Mouse (Mus musculus) frontal cortex, postnatal 25 days (tissue): ENCODE measurements around the gene Lmnb2.

Experiments
- DNase-seq, 2 experiments: peaks; one replicate each; pipeline ENCODE4 v3.0.0; 2022; ENCODE audit warnings: low spot score in 2 of 2

The Lmnb2 gene

DNA sequence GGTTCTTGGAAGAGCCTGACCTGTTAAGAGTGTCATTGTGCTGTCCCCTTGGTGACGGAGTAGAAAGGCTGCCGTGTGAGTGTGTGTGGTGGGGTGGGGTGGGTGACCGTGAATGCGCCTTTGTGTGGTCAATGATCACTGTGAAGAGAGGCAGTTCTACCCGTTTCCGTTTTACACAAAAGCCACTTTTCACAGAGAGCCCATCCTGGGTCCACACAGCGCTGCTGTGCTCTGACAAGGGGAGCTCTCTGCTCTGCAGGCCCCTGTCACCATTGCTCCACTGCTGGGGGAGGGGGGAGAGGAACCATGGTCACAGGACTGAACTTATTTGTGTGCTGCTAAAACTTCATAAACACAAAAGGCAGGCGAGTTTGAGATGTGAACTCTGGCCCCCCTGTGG is 60.7 kb downstream of the Lmnb2 start:
- DNase-seq, result no peak

DNA sequence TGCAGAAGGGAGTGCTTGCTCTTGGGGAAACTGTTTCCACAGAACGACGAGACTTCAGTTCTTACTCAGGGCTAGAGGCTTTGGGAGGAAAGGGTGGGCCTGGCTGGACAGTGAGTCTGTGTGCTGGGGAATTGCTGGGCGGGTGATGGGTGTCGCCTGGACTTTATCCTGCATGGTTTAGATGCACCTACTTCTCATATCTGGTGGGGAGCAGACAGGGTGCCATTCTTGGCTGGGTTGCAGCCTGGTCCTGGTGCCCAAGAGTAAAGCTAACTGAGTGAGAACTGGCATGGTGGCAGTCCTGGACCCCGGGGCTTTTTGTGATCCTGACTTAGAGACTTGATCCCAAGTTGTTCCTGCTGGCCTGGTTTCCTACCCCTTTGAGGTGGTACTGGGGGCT is 61.1 kb downstream of the Lmnb2 start:
- no peak for DNase-seq

DNA sequence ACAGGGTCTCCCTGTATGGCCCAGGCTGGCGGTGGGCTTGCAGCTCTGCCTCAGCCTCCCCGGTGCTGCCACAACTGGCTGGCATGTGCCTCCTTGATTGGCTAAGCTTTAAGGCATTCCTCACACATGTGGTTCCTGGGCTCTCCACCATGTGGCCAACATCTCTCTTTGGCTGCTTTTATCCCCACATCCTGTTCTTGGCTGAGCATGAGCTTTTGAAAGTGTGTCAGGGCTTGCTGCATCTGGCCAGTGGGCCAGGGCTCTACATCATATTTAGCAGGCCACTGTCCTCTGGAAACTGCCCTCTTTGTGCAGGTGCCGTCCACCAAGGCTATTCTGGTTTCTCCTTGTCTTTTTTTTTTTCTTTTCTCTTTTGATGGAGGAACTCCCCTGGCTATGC is 61.8 kb downstream of the Lmnb2 start:
- no peak for DNase-seq

DNA sequence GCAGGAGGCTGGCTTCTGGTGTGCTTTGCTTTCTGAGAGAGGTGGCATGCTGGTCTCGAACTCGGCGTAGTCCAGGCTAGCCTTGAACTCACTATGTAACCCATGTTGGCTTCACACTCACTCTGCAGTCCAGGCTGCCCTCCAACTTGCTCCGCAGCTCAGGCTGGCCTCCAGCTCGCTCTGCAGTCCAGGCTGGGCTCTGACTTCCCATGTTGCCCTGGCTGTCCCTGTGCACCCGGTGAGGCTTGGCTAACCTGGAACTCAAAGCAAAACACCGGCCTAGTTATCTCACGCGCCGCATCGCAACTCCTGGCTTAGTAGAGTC is 62.3 kb downstream of the Lmnb2 start:
- DNase-seq, result no peak

DNA sequence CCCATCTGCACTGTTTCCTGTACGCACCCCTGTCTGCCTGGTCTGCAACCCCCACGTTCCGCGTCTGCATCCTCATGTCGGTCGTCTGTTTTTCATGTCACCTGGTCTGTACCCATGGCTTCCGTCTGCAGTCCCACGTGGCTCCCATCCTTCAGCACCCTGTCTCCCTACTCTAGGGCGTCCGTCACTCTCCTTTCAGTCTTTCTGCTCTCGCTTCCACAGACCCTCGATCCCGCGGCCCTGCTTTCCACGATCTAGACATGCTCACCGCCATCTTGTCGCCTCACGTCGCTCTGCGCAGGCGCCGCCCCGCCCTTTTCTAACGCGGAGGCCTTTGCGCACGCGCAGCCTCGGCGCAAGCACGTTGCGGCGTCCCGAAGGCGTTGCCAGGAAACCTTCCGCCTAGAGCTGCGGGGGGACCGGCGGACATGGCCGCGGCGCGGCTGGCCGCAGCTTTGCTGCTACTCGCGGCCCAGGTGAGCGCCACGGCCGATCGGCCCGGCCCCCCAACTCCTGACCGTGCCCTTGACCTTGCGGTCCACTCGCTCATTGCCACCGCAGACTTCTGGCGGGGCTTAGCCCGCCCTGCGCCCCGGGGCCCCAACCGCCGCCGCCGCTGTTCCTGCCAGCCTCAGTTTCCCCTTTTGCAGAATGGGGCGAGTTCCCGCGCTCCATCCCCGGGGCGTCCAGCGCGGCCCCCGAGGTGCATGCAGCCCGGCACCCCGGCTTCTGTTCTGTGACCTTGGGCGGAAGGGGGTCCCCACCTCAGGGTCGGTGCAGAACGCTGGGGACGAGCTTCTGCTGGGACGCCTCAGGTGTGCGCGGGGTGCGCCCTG is 62.9 kb downstream of the Lmnb2 start, which contains the start of the genes Lsm7 and Sppl2b:
Gene Lsm7, minus strand, starts transcription at position 297 of the 836 bp plus-strand sequence.
Gene Sppl2b, plus strand, starts transcription at position 363 of the 836 bp plus-strand sequence.
- peak; percentile 93 to 97 for DNase-seq
